Mouse (Mus musculus): Measurements from ENCODE around the gene Chd9. TPM values are rescaled to one million over a fixed set of nuclear protein-coding genes. Genes with fewer than 3 reads are reported as not detected.

The Chd9 gene
- total RNA-seq, 2 experiments from 2014 or later: 47.6 to 145 TPM

DNA sequence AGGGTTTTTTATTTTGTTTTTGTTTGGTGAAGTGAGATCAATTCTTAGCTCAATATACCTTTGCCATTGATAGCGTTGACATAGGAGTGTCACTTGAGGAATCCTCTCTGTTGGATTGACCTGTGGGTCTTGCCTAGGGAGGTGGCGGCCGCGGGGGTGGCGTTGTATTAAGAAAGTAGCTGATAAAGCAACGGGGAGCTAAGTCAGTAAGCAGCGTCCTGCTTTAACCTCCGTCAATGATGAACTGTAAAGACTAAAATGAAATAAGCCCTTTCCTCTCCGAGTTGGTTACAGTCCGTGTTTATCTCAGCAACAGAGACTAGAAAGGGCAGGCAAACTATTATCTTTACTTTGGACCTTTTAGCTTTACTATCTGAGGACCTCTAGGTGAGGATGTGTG is 241.3 kb downstream of the Chd9 start:
- ATAC-seq (replicated peaks; ENCODE audit: poor library complexity): peak; percentile 3

DNA sequence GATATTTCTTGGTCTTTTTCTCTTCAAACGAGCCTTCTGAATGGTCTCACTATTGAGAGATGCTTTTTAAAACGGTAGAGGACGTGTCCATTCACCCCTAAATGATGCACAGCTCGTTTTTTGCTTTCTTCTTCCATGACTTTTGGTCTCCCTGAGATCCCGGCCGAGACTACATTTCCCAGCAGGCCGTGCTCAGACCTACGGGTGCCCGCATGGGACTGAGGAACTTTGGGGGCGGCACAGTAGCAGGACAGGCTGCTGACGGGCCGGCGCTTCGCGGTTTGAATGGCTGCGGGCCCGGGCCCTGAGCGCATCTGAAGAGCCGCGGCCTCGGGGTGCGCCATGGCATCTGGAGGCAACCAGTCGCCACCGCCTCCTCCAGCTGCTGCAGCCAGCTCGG is 241.7 kb downstream of the Chd9 start, which contains the start of gene Rbl2:
Gene Rbl2, plus strand, starts transcription at position 224 of the 400 bp plus-strand sequence.
- peak; percentile 90 for ATAC-seq (replicated peaks; ENCODE audit: poor library complexity)

DNA sequence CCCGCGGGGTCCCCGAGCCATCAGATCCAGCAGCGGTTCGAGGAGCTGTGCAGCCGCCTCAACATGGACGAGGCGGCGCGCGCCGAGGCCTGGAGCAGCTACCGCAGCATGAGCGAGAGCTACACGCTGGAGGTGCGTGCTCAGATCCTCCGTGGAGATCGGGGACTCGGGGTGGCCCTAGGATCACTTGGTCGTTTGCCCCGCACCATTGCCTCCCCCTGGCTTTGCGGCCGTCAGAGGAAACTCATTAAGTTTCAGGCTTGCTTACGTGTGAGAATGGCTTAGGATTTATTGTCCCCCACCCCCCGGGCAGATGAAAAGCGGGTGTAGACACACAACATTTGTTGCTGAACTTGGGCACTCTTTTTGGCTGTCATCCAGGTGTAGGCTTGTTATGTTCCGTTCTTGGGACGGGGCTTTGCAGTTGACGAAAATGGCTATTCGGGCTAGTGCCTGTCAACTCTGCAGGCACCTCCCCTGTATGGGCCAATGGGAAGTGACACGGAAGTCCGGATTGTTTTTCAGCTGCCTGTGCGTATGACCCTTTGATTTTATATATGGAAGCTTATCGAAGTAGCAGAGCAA is 242.2 kb downstream of the Chd9 start:
- ATAC-seq (replicated peaks; ENCODE audit: poor library complexity): peak; percentile 88

DNA sequence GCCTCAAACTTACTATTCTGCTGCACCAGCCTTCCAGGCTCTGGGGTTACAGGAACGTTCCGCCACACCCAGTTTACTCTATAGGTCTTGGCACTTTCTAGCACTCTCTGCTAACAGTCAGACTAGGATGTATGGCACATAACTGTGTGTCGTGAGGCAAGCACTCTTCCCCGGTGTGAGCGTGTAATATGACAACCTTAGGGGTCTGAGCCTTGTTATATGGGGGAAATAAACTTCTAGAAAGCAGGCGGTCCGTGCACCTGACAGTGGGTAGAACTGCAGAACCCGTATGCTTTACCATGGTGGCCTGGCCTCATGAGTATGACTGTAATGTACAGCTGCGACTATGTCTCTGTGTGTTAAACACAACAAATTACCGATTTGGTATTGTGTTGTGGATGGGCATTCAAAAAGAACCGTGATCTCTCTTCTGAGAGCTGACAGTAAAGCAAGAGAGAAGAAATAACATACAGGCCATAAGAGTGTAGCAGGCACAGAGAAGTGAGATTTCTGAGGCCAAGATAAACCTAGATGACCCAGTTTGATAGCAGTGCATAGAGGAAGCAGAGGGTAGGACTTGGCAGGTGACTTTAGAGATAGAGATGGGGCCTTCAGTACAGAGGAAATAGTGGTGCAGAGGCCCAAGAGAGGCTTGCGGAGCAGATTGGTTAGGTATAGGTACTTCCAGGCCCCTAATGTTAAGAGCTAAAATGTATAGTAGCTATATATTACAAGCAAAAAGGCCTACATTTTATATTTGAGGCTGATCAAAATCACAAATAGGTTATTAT is 249.1 kb downstream of the Chd9 start:
- ATAC-seq (replicated peaks; ENCODE audit: poor library complexity): peak; percentile 56

DNA sequence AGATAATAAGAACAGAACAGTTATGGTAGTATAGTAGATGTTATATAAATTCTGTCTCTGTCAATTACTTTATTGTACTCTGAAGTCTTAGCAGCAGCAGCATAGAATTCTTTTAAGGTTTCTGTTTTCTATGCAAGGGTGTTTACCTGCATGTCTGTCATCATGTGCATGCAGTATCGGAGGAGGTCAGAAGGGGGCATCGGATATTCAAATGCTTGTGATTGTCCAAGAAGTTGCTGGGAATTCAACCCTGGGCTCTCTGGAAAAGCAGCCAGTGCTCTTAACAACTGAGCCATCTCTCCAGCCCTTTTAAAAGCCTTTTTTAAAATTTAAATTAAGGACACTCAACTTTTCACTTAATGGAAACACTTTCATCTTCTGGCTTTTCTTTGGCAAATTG is 251.5 kb downstream of the Chd9 start:
- no peak for ATAC-seq (replicated peaks; ENCODE audit: poor library complexity)

DNA sequence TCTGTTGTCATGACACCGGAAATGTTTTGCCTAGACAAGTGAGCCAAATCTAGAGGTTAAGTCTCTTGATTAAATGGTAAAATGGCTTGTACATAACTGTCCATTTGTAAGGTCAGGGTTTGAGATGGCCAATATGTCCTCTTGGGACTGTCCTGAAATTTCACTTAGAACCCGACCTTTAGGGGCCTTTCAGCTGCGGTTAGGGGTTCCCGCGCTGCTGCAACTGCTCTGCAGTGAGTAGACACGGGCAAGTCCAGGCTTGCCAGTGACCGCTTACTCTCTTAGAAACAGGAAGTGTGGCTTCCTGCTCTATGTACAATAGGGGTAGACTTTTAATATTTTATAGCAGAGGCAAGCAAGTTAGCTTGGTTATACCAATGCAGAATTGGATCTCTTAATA is 253.8 kb downstream of the Chd9 start:
- peak; percentile 87 for ATAC-seq (replicated peaks; ENCODE audit: poor library complexity)

DNA sequence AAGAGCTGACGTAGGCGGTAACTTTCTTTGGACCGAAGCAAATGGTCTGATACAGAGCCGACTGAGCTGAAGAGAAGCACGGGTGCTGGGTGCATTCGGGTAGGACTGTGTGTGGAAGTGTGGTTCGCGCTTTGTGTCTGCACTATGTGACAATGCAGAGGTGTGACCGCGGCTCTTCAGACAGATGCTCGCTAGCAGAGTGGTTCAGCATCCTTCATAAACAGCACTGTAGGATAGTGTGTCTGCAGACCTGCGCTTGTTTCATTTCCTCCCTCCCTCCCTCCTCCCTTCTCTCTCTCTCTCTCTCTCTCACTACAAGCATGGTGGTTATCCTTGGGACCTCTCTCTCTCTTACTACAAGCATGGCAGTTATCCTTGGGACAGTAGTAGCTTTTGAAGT is 254.3 kb downstream of the Chd9 start:
- ATAC-seq (replicated peaks; ENCODE audit: poor library complexity): peak; percentile 43

DNA sequence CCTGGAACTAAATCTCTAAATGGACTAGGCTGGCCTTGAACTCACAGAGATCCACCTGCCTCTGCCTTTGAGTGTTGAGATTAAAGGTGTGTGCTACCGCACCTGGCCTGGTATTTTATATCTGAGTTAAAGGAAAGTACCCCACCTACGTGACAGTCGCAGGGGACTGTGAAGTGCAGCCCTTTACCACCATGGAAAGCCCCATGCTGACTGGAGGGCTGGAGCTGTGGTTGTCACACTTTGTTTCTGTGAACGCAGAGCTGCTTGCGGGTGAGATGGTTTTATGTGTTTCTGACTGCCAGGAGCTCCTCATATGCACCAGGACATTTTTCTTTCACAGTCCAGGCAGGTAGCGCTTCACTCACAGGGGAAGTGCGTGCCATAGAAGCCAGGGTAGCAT is 260.3 kb downstream of the Chd9 start:
- ATAC-seq (replicated peaks; ENCODE audit: poor library complexity): no peak

DNA sequence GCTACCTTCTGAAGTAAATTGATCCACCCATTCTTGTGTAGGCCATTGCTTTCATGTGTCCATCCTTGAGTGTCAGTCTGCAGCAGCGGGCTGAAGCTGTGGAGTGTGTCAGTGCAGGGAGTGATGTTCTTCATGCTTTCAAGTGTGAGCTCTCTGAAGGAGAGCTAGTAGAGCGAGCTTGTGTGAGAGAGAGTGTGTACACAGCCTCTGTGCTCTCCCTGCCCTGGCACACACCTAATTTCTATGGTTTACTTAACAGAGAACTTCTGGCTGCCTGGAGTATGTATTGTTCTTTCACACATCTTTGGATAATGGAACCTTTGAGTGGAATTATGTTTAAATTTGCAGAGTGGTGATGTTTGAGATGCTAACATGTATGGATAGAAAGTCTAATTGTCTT is 261.4 kb downstream of the Chd9 start:
- no peak for ATAC-seq (replicated peaks; ENCODE audit: poor library complexity)

DNA sequence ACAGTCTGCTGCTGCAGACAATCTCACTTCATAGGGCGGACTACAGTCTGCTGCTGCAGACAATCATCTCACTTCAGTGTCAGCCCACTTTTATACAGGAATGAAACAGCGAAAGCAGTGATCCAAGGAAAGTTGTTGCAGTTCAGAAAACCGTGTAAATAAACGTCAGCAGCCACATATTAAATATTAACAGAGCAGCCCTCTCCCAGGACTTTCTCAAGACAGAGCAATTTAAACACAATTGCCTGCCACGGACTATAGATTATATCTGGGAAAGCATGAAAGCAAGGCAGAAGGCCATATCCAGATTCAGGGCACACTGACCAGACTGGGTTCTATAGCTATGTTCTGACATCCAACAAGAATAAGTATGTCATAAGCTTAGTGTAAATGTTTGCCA is 266.0 kb downstream of the Chd9 start:
- ATAC-seq (replicated peaks; ENCODE audit: poor library complexity): no peak

DNA sequence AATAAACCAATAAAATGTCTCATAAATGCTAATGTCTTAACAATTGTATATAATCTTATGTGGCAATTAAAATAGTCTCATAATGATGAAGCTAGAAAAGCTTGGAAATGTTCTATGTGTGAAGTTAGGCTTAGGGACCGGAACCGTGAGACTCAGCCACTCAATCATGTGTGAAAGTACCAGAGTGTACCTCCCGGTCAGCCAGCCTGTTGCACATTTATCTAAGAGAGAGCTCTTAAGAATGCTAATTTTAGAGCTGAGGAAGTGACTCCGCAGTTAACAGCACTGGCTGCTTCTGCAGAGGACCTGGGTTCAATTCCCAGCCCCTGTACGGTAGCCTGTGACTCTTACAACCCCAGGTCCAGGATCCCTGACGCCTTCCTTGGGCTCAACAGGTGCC is 270.0 kb downstream of the Chd9 start:
- ATAC-seq (replicated peaks; ENCODE audit: poor library complexity): no peak

Other genes with a start within 250 kb of the Chd9 start
- gene Gm19935, start 11.0 kb upstream of the Chd9 start, total RNA-seq (2015): not detected in 2 replicates
- gene Gm19935, start 11.0 kb upstream of the Chd9 start, total RNA-seq (2017): not detected in 2 replicates
- gene Rbl2, start 241.7 kb downstream of the Chd9 start, total RNA-seq (2015): 44.5 and 47.4 TPM in 2 replicates
- gene Rbl2, start 241.7 kb downstream of the Chd9 start, total RNA-seq (2017): 48.1 and 60.5 TPM in 2 replicates